In genomic region chr1:55528547-55529304, GRCm38 (mm10) we compare ENCODE assay signal across 8 mouse cellular contexts.
DNase-seq lines count a peak whose midpoint lies in the region; ATAC-seq and TF ChIP-seq lines count a peak whose summit lies in the region.

No protein-coding gene starts in this region.

- H3ac ChIP-seq in myocyte (ENCODE audit: control insufficient read depth, insufficient read length), result no peak overlapping the region

- H3K9ac ChIP-seq in intestine, embryonic 16.5 days (ENCODE audit: low read depth, low read length), result no peak overlapping the region

- peak; percentile 71; the same call in 1 of the 2 replicates for ATAC-seq in intestine, embryonic 16.5 days

- 0 out of 2 replicates have a peak overlapping the region, but pooled peaks have one; percentile 15 for H3K27ac ChIP-seq in brown adipose tissue, adult 24 weeks (replicated peaks; ENCODE audit: low read depth, low read length)
- H3K27ac ChIP-seq in intestine, embryonic 16.5 days (ENCODE audit: low read length), result peak overlapping the region; percentile 34; the same call in 1 of the 2 replicates

- intact Hi-C loops in left cerebral cortex, postnatal 14 days (cut with DNase I), result no loop called here

- H3K27me3 ChIP-seq in intestine, embryonic 16.5 days (replicated peaks; ENCODE audit: control insufficient read depth, insufficient read depth, low read length), result no peaks in the 10 kb centered on the region
- no peaks in the 10 kb centered on the region for H3K27me3 ChIP-seq in myocyte (ENCODE audit: control insufficient read depth, insufficient read depth, insufficient read length)

- no peak for TF ChIP-seq POLR2A in myocyte (IDR thresholded peaks at IDR 0.05; ENCODE audit: insufficient read length, low read depth)

- WGBS in intestine, embryonic 16.5 days, result 42% methylated on average over 7 of the region's 7 CpGs

- DNase-seq in left cerebral cortex, adult 18-20 months (ENCODE audit: low spot score in 2 of 2), result peak; percentile 15 to 21
- DNase-seq in left cerebral cortex, postnatal 14 days (ENCODE audit: low spot score in 2 of 2), result no peak
- DNase-seq in cerebellum, adult 9-10 months, result no peak
- no peak for DNase-seq in yolk sac, embryonic 10.5 days (ENCODE audit: low spot score)
- no peak for DNase-seq in layer of hippocampus, adult 9-10 months (ENCODE audit: low spot score)

- H3K9me3 ChIP-seq in intestine, embryonic 16.5 days (ENCODE audit: control insufficient read depth, low read length), result no peaks in the 10 kb centered on the region

- H3K79me2 ChIP-seq in myocyte (ENCODE audit: control insufficient read depth, insufficient read depth), result no peaks in the 10 kb centered on the region

- H3K36me3 ChIP-seq in intestine, embryonic 16.5 days (ENCODE audit: control insufficient read depth, insufficient read depth, low read length), result no peaks in the 10 kb centered on the region
- no peaks in the 10 kb centered on the region for H3K36me3 ChIP-seq in myocyte (ENCODE audit: control insufficient read depth, insufficient read depth)

- H3K4me3 ChIP-seq in brown adipose tissue, adult 24 weeks (ENCODE audit: insufficient read depth, low read depth, low read length), result no peak overlapping the region
- H3K4me3 ChIP-seq in intestine, embryonic 16.5 days (ENCODE audit: low read length), result no peak overlapping the region
- no peak overlapping the region for H3K4me3 ChIP-seq in myocyte

- H3K4me1 ChIP-seq in brown adipose tissue, adult 24 weeks (ENCODE audit: control insufficient read depth, insufficient read depth, insufficient read length, low read length), result no peaks in the 10 kb centered on the region
- 0 out of 2 replicates have a peak, but pooled peaks cover 6% of the 10 kb centered on the region for H3K4me1 ChIP-seq in intestine, embryonic 16.5 days (ENCODE audit: control insufficient read depth, insufficient read depth, low read length)

- H3K4me2 ChIP-seq in intestine, embryonic 16.5 days (ENCODE audit: low read depth, low read length), result no peak overlapping the region
- peak overlapping the region; percentile 70 for H3K4me2 ChIP-seq in myocyte (ENCODE audit: low read depth)

TF ChIP-seq in myocyte, 11 proteins besides CTCF, POLR2A, EP300 and RAD21:
- TF ChIP-seq CEBPB (IDR thresholded peaks at IDR 0.05; ENCODE audit: insufficient read depth, poor library complexity, severe bottlenecking), result no peak
- no peak for TF ChIP-seq USF1 (IDR thresholded peaks at IDR 0.05; ENCODE audit: low read depth)
- TF ChIP-seq TCF3 (IDR thresholded peaks at IDR 0.05; ENCODE audit: insufficient read length, low read depth), result peak; percentile 64
- no peak for TF ChIP-seq E2F4 (IDR thresholded peaks at IDR 0.05; ENCODE audit: insufficient read depth)
- TF ChIP-seq TCF12 (IDR thresholded peaks at IDR 0.05; ENCODE audit: insufficient read depth, poor library complexity, severe bottlenecking), result no peak
- TF ChIP-seq MYOD1 (IDR thresholded peaks at IDR 0.05; ENCODE audit: control insufficient read depth in 1 of 3, insufficient read length in 2 of 3, low read depth in 2 of 3), result peak in 2 of 3 experiments; percentile 66 to 91
- no peak for TF ChIP-seq POLR2AphosphoS2 (IDR thresholded peaks at IDR 0.05; ENCODE audit: insufficient read length, low read depth)
- peak in 1 of 3 experiments; percentile 60 for TF ChIP-seq MYOG (IDR thresholded peaks at IDR 0.05; ENCODE audit: control insufficient read depth in 1 of 3, insufficient read depth in 1 of 3, insufficient read length in 2 of 3, low read depth in 2 of 3)
TF ChIP-seq in myocyte: peak in this region for 3.

Comparison
In these comparisons a context has a peak if more than half of its experiments do, and no peak if none do; other contexts are left out.
1. DNase-seq: peak in left cerebral cortex, adult 18-20 months (2 of 2); none in left cerebral cortex, postnatal 14 days (0 of 2), cerebellum, adult 9-10 months (single experiment), yolk sac, embryonic 10.5 days (single experiment) and layer of hippocampus, adult 9-10 months (single experiment).